Mouse (Mus musculus) forebrain, embryonic 11.5 days (tissue): Measurements from ENCODE around the gene Sema6b. TPM values are rescaled to one million over a fixed set of nuclear protein-coding genes. Genes with fewer than 3 reads are reported as not detected.

Source experiments
- ATAC-seq: fragments of 200-750 bp; cut with Nextera tagmentation; replicated peaks from 2 replicates; pipeline ENCODE4 v1.8.0; 2017; ENCODE audit warnings: moderate TSS enrichment; ENCODE audit not compliant: low FRiP score
- DNase-seq: peaks from one replicate; pipeline ENCODE4 v3.0.0-alpha.2; 2017; ENCODE audit warnings: low spot score
- H3K27ac ChIP-seq: fragments of 300-500 bp; sonication (generic); 2 replicates; pipeline ENCODE4 v1.5.1; 2014; ENCODE audit warnings: low read depth, low read length
- H3K27me3 ChIP-seq: fragments of 300-500 bp; sonication (generic); 2 replicates; pipeline ENCODE4 v1.6.1; 2014; ENCODE audit warnings: mild to moderate bottlenecking, low read length, mixed read lengths; ENCODE audit not compliant: control insufficient read depth, insufficient read depth
- H3K36me3 ChIP-seq: fragments of 300-500 bp; sonication (generic); 2 replicates; pipeline ENCODE4 v1.6.1; 2014; ENCODE audit warnings: mild to moderate bottlenecking, low read length, moderate library complexity, mixed read lengths; ENCODE audit not compliant: control insufficient read depth, insufficient read depth
- H3K4me1 ChIP-seq: fragments of 300-500 bp; sonication (generic); replicated peaks from 2 replicates; pipeline ENCODE4 v1.6.1; 2014; ENCODE audit warnings: low read length, mixed read lengths; ENCODE audit not compliant: control insufficient read depth, insufficient read depth
- H3K4me2 ChIP-seq: fragments of 300-500 bp; sonication (generic); 2 replicates; pipeline ENCODE4 v1.6.1; 2014; ENCODE audit warnings: low read depth, mild to moderate bottlenecking, low read length, moderate library complexity, mixed read lengths; ENCODE audit not compliant: severe bottlenecking
- H3K4me3 ChIP-seq: fragments of 300-500 bp; sonication (generic); 2 replicates; pipeline ENCODE4 v1.5.1; 2014; ENCODE audit warnings: low read depth, low read length
- H3K9ac ChIP-seq: fragments of 300-500 bp; sonication (generic); 2 replicates; pipeline ENCODE4 v1.6.1; 2014; ENCODE audit warnings: low read length
- H3K9me3 ChIP-seq: fragments of 300-500 bp; sonication (generic); 2 replicates; pipeline ENCODE4 v1.6.1; 2016; ENCODE audit warnings: low read length, mixed read lengths; ENCODE audit not compliant: control insufficient read depth
- WGBS: fragments of 180-500 bp; shearing (Covaris S2); extraction: QIAGEN DNeasy Blood & Tissue Kit; methylation state at CpG from one replicate; pipeline ENCODE4 v1.1.7; 2014; 5-methylcytosine and 5-hydroxymethylcytosine counted together
- polyA plus RNA-seq: library from polyadenylated mRNA; unstranded; fragments of >200 nt; fragmentation: Nextera tagmentation; extraction: Ambion mirVana; gene quantifications from 2 replicates; pipeline ENCODE4 v1.2.1, GENCODE M21; 2014

Gene Sema6b
- polyA plus RNA-seq, 1 experiment from 2014 or later, result 2.5 TPM

DNA sequence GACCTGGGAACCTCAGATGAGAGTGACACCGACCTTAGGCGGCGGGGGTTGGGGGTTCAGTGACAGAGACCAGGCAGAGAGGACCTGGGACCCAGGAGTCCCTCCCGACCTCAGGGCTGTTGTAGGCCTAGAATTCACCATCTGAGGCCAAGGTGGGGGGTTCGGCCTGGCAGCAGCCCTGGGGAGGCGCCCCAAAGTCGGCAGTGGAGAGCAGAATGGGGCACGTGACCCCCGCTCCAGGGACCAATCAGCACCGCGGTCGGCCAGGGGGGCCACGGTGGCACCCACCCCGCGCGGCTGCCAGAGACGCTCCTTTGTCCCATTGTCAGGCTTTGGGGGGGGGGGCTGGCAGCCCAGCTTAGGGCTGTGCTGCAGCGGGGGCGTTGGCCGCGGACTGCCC, 788 bp downstream of the Sema6b start:
- H3K27me3 ChIP-seq, result peaks cover 37% of the 10 kb centered on the region
- H3K27ac ChIP-seq, result no peak overlapping the region
- H3K4me3 ChIP-seq, result peak overlapping the region; percentile 61
- no peaks in the 10 kb centered on the region for H3K9me3 ChIP-seq
- WGBS, result 3% methylated on average over 16 of the region's 21 CpGs
- H3K36me3 ChIP-seq, result no peaks in the 10 kb centered on the region
- peaks cover 12% of the 10 kb centered on the region for H3K4me1 ChIP-seq
- DNase-seq (no peak), ATAC-seq (peak; percentile 16; the same call in 1 of the 2 replicates)
- H3K4me2 ChIP-seq, result peak overlapping the region; percentile 91
- H3K9ac ChIP-seq, result peak overlapping the region; percentile 50

GRCm38 (mm10) chr17:56137839-56138613, 2.1 kb downstream of the Sema6b start:
- H3K27ac ChIP-seq, result no peak overlapping the region
- no peaks in the 10 kb centered on the region for H3K9me3 ChIP-seq
- no peaks in the 10 kb centered on the region for H3K36me3 ChIP-seq
- 16% methylated on average over 25 of the region's 25 CpGs for WGBS
- ATAC-seq (no peak), DNase-seq (no peak)
- H3K4me3 ChIP-seq, result no peak overlapping the region
- no peak overlapping the region for H3K9ac ChIP-seq
- peaks cover 15% of the 10 kb centered on the region for H3K4me1 ChIP-seq
- peaks cover 37% of the 10 kb centered on the region for H3K27me3 ChIP-seq
- no peak overlapping the region for H3K4me2 ChIP-seq

GRCm38 (mm10) chr17:56136558-56136957, 3.6 kb downstream of the Sema6b start:
- no peak overlapping the region for H3K4me3 ChIP-seq
- no peaks in the 10 kb centered on the region for H3K9me3 ChIP-seq
- H3K27me3 ChIP-seq, result peaks cover 33% of the 10 kb centered on the region
- DNase-seq (no peak), ATAC-seq (no peak)
- no peak overlapping the region for H3K9ac ChIP-seq
- no peak overlapping the region for H3K27ac ChIP-seq
- WGBS, result 89% methylated on average over 7 of the region's 7 CpGs
- no peak overlapping the region for H3K4me2 ChIP-seq
- H3K4me1 ChIP-seq, result peaks cover 5% of the 10 kb centered on the region; the same call in 1 of the 2 replicates
- H3K36me3 ChIP-seq, result no peaks in the 10 kb centered on the region

GRCm38 (mm10) chr17:56134463-56134971, 5.6 kb downstream of the Sema6b start:
- ATAC-seq, result peak; percentile 14

DNA sequence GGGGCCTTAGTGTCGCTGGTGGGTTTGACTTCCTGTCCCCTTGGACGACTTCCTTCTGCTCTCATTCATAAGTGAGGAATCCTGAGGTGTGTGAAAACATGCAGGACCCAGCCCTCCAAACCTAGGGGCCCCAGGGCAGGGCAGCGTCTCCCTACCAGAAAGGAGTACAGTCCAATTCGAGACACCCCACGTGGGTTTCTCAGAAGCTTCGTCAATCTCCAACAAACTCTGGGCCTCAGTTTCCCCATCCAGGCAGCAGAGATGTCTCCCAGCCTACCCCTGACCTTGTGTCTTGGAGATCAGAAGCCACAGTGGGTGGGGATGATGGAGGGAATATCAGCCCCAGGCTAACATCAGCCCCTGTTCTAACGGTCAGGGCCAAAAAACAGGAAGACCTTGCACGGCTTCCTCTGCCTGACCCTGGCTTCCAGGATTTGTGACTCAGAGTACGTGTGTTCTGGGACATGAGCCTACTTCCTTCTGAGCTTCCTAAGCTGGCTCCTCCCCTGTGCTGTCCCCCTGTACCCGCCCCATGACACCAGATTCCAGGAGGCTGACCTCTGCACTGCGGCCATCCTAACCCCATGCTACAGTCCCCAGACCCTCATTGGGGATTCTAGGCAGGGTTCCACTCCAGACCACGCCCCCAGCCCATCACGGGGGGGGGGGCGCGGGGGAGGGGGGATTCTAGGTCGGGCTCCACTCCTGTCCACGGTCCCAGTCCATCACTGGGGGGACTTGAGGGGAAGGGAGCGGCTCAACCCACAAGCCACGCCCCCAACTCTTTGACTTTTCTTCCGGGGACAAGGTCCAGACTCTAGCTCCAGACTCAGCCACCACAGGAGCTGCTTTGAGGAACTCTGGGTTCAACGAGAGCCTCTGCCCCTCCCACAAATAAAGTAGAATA, 6.4 kb downstream of the Sema6b start:
- whole genome bisulfite sequencing, result 19% methylated on average over 19 of the region's 21 CpGs
- H3K27ac ChIP-seq, result no peak overlapping the region
- H3K4me3 ChIP-seq, result peak overlapping the region; percentile 1; the same call in 1 of the 2 replicates
- ATAC-seq (peak; percentile 25; the same call in 1 of the 2 replicates), DNase-seq (no peak)
- H3K36me3 ChIP-seq, result no peaks in the 10 kb centered on the region
- H3K27me3 ChIP-seq, result peaks cover 7% of the 10 kb centered on the region
- peaks cover 2% of the 10 kb centered on the region; the same call in 1 of the 2 replicates for H3K4me1 ChIP-seq
- H3K9me3 ChIP-seq, result no peaks in the 10 kb centered on the region
- H3K9ac ChIP-seq, result no peak overlapping the region
- peak overlapping the region; percentile 40 for H3K4me2 ChIP-seq

More at GRCm38 (mm10) chr17:56134463-56134971, 5.6 kb downstream of the Sema6b start:
- Histone ChIP-seq H3K27me3 (peaks cover 15% of the 10 kb centered on the region), H3K36me3 (no peaks in the 10 kb centered on the region), H3K27ac (no peak overlapping the region), H3K4me1 (peaks cover 2% of the 10 kb centered on the region; the same call in 1 of the 2 replicates), H3K4me2 (peak overlapping the region; percentile 40), H3K4me3 (peak overlapping the region; percentile 1), H3K9me3 (no peaks in the 10 kb centered on the region), H3K9ac (no peak overlapping the region)
- 2% methylated on average over 27 of the region's 27 CpGs for WGBS
- peak; percentile 83 for DNase-seq

GRCm38 (mm10) chr17:56132661-56133060, 7.5 kb downstream of the Sema6b start:
- Histone ChIP-seq H3K9me3 (no peaks in the 10 kb centered on the region), H3K9ac (no peak overlapping the region), H3K4me2 (no peak overlapping the region), H3K27ac (no peak overlapping the region), H3K4me3 (no peak overlapping the region), H3K27me3 (no peaks in the 10 kb centered on the region; the same call in 1 of the 2 replicates), H3K36me3 (no peaks in the 10 kb centered on the region; the same call in 1 of the 2 replicates), H3K4me1 (peaks cover 2% of the 10 kb centered on the region; the same call in 1 of the 2 replicates)
- DNase-seq (peak; percentile 77), ATAC-seq (0 out of 2 replicates have a peak, but pooled peaks have one; percentile 7)
- 4% methylated on average over 14 of the region's 14 CpGs for WGBS

GRCm38 (mm10) chr17:56131814-56132213, 8.3 kb downstream of the Sema6b start:
- H3K9me3 ChIP-seq, result no peaks in the 10 kb centered on the region
- no peak for ATAC-seq
- WGBS, result 40% methylated on average over 7 of the region's 7 CpGs

DNA sequence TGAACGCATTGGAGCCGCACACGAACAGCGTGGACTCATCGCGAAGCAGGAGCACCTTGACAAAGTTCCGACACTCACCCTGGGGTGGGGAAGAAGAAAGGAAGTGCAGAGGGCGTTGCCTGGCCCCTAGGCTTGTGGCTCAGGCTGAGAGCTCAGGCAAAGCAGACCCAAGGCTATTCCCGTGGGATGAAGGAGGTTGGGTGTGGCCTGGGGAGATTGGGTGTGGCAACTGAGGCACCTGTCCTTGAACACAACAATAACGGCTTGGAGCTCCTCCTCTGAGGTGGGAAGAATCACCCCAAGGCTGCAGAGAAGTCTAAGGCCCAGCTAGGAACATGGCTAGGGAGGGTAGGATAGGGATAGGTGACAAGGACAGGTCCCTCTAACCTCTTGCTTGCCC, 9.0 kb downstream of the Sema6b start:
- no peak for DNase-seq
- H3K9ac ChIP-seq, result no peak overlapping the region
- H3K4me1 ChIP-seq, result peaks cover 2% of the 10 kb centered on the region; the same call in 1 of the 2 replicates
- H3K4me2 ChIP-seq, result no peak overlapping the region
- H3K27ac ChIP-seq, result no peak overlapping the region
- H3K36me3 ChIP-seq, result no peaks in the 10 kb centered on the region; the same call in 1 of the 2 replicates
- no peaks in the 10 kb centered on the region; the same call in 1 of the 2 replicates for H3K27me3 ChIP-seq
- no peaks in the 10 kb centered on the region for H3K9me3 ChIP-seq
- WGBS, result 93% methylated on average over 10 of the region's 10 CpGs
- no peak overlapping the region for H3K4me3 ChIP-seq
- ATAC-seq, result no peak

More at GRCm38 (mm10) chr17:56131814-56132213, 8.3 kb downstream of the Sema6b start:
- Histone ChIP-seq H3K4me1 (peaks cover 2% of the 10 kb centered on the region; the same call in 1 of the 2 replicates), H3K27ac (no peak overlapping the region), H3K4me3 (no peak overlapping the region), H3K9ac (no peak overlapping the region), H3K4me2 (no peak overlapping the region), H3K36me3 (no peaks in the 10 kb centered on the region; the same call in 1 of the 2 replicates), H3K27me3 (no peaks in the 10 kb centered on the region; the same call in 1 of the 2 replicates)
- DNase-seq, result peak; percentile 86
